Mouse (Mus musculus) adrenal gland (tissue): Measurements from ENCODE around the gene Il16.

Experiments
- intact Hi-C: fragments of 180-260 bp; cut with DNase I; formaldehyde crosslinking; loops from one replicate; pipeline ENCODE4 v1.15.1; 2025
- long read RNA-seq, 2 experiments: library from polyadenylated mRNA; unstranded; transcript quantifications; one replicate each; pipeline ENCODE4 v2.0.0; 2020; ENCODE audit warnings: borderline replicate concordance in 1 of 2; ENCODE audit not compliant: insufficient replicate concordance in 1 of 2

Il16 gene
- long read RNA-seq, experiment 1, partial matches to known transcripts = 0 of 2 reads
- long read RNA-seq, experiment 1, other reads (novel, unspliced or antisense) = 0 of 2 reads
- long read RNA-seq, experiment 2, transcript Il16-203 (7 exons, 3,183 nt) = major isoform, 5 of 7 reads
- long read RNA-seq, experiment 2, partial matches to known transcripts = 1 of 7 reads
- long read RNA-seq, experiment 2, other reads (novel, unspliced or antisense) = 1 of 7 reads

DNA sequence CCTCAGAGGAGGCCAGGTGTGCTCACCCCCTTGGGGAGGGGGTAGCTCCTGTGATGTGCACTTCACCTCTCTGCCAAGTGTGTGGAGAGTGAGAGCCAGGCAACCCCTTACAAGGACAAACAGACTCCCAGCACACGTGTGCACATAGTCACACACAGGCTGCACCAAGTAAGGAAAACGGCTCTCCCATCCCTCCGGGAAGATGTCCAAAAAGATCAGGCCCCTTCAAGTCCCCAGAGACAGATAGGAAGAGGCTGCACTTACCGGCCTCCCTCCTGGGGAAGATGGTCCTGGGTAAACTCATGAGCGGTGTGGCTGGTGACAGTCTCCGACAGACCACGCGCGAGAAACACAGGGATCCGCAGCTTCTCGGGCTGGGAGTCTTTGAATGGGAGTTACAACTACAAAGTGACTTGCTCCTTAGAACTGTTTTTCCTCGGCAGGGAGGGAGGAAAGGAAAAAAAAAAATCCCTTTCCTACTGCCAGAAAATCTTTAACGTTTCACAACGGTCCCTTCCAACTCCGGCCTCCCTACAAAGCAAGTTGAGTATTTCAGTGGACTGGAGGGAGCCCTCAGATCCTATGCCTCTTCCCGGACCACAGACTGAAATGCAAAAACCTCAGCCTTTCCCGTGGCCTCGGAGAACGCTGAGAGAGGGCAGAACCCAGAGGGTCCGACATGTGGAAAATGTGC, at the start of gene Il16:
TSS of gene Il16 (minus strand) at position 314 of the 694 bp plus-strand sequence.
- intact Hi-C loops = no loop called here

DNA sequence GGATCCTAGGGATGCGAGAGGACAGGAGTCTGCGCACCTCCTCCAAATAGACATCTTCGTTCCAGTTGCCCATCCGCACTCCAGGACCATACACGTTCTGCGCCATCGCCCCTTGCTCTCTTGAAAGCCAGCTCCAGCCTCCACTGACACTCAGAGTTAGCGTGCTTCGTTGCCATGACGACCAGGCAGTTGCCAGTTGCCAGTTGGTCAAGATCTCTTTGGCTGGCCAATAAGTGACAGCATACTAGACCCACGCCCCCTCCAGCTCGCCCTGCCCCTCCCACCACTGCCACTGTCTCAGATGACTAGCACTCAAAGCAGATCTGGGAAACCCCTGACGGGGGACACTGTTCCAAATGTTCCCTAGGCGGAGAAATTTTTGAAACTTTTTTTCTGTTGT, 49.2 kb upstream of the Il16 start, which contains the start of gene Cfap161:
TSS of gene Cfap161 (minus strand) at position 176 of the 400 bp plus-strand sequence.
- intact Hi-C loops = no loop called here

DNA sequence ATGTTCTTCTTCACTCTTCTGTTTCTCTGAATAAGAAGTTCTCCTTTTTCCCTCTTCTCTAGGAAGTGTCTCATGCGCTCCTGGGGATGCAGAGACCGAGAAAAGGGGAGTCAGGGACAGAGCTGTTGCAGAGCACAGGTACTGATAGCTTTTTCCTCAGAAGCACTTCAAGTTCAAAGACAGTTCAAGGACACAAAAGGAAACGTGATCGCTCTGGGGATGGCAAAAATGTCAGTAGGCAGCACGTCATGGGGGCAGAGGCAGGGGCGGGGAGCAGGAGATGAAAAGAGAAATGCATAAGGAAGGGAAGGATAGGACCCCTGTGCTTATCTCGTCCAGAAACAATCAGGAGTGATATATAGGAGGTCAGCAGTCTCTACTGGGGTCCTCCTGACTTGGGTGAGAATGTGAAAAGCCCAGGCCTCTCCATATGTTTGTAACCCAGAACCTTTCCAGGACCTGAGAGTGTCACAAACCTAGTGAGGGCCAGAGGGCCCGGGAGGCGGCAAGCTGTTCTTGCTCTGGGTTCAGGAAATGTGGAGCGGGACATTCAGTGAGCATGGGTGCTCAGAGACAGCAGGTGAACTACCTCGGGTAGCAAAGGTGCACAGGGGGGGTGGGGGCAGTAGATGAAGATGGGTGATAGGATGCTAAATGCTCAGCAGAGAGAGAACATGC, 48.6 kb upstream of the Il16 start:
- intact Hi-C loops = no loop called here

DNA sequence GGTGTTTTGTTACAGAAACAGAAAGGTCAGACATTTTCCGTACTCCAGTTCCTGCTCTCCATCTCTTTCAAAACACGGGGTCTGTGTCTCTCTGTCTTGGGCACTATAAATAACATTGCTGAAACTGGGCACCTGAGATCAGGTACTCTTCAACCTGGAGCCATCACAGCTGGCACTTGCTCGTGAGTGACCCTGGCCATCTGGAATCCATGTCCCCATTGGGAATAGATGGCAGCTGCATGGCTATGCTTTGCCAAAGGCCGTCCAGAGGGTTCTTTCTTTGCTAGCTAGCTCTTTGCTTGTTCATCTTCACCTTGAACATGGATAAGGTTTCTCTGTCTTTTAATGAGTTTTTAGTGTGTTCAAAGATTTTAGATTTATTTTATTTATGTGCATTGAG, 35.4 kb upstream of the Il16 start:
- intact Hi-C loops = no loop called here

DNA sequence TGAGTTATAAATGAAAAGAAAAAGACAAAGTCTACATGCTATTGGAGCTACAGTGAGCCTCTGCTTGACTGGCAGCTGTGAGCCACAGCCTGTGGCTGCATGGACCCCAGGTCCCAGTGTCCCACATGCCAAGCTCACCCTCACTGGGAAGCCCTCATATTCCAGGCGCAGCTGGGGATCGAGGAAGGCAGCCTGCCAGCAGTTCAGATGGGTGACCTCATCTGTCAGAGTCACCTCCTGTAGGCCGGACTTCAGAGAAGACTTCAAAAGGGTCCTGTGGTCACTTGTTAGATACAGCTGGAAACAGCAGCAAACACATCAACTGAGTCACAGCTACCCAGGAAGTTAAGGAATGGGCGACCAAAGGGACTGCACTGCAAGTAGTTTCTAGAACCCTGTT, 34.5 kb upstream of the Il16 start:
- intact Hi-C loops = no loop called here

DNA sequence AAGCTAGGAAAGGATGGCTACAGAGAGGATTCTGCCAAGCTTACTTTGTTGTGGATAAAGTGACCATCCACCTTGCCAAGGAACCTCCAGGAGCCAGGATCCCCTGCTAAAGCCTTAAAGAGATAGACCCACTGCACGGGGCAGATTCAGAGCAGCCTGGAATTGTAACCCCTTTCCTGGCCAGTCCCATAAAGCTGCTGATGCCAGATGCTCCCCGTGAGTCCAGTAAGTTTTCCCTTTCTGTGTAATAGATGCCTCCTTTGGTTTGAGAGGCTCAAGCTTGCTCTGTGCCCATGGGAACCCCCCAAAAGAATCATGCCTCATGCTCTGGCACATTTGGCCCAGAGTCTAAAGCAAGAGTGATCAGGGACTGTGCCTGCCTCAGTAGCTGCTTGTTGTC, 33.5 kb upstream of the Il16 start:
- intact Hi-C loops = loop anchor here (10.0 kb wide), 1 partner anchor 104 kb away; no protein-coding TSS in a partner anchor

DNA sequence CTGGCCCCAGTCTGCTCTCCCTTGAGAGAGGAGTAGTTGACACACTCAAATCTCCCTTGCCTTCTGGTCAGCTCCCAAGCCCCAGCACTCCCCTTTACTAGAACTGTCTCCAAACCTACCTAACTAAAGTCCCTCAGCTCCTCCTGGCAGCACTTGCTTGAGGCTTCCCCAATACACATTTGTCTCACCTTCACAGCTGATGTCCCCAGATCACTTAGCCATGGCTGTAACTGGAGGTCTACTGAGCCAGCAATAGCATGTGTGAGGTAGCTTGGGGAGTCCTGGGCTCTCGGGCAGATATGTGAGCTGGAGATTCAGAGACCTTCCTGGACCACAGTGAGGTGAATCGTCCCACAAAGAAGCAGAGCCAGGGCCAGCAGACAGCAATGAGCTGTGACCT, 33.0 kb upstream of the Il16 start:
- intact Hi-C loops = loop anchor here (10.0 kb wide), 1 partner anchor 104 kb away; no protein-coding TSS in a partner anchor

DNA sequence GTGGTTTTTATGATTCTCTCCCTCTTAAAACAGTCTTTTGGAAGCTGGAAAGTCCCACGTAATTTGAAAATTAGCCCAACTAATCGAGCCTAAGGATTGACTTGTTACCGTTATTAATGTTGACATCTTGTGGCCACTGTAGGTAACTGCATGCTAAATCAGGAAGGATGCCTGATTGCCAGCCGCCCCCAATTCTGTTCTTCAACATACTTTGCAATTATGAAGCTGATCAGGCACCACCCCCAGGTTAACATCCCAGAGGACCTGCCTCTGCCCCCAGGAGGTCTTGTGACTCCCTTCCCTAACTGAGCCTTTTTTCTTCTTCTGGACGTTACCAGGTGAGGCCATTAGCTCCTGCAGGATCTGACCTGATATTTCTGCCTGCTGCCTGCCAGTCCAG, 29.2 kb upstream of the Il16 start:
- intact Hi-C loops = loop anchor here (2.0 to 10.0 kb wide), 2 partner anchors 78 to 100 kb away; no protein-coding TSS in a partner anchor

DNA sequence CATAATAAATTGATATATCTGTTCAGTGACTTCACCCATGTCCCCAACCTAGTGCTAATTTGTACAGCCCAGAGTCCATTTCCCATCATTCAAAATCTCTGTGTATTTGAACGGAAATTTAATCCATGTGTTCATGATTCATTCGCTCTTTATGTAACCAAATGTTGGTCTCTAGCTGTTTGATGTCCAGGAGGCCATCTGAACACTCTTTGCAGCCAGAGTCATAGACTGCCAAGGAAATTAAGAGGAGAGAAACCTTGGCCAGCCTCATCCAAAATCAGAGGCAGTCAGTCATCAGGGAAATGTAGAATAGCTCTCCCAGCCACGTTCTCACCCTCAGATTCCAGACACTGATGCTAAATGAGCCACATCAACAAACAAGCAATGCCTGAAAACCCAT, 18.1 kb upstream of the Il16 start:
- intact Hi-C loops = no loop called here

DNA sequence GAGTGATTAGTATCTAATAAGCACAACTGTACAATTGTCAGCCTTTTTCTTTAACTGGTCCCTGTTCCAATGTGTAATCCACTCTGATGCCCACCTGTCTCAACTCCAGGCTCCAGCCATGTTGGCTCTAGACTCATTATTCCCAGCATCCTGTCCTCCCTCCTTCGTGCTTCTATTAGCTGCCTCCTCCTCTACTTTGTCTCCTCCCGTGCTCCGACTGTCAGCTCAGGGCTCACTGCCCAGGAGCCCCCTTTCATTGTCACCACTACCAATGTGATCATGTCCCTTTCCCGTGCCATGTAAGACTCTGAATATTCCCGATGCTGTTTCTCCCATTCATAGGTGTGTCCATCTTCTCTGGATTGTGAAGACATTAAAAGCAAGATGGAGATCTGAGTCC, 16.8 kb upstream of the Il16 start:
- intact Hi-C loops = no loop called here

DNA sequence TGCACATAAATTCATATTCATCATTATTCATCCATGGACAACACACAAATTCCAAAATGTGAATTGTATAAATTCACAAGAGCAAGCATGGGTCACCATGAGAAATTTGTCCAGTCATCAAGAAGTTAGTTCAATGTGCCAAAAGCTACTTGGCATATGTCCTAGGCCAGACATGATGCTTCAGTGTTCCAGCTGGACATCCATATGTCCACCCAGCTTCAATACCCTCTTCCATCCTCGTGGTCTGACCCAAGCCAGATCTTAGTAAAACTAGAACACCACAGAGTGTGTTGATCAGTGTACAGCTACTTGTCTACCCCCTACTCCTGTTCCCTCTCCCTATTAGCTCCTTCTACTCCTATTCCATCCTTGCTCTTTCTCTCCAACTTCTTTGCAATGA, 5.5 kb upstream of the Il16 start:
- intact Hi-C loops = no loop called here

DNA sequence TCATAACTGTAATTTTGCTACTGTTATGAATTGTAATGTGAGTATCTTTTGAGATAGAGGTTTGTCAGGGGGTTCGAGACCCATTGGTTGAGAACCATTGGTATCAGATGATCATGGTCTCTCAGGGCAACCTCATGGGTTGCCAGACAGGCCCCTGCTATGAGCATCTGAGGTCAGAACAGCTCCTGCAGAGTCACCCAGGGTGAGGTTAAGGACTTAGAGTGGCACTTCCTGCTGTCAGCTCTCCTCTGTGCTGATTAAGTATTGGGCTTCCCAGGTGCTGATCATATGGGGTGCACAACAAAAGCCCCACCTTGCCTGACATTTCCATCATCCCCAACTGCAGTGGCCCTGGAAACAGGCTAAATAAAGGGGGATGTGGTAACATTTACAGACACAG, 2.9 kb upstream of the Il16 start:
- intact Hi-C loops = no loop called here

DNA sequence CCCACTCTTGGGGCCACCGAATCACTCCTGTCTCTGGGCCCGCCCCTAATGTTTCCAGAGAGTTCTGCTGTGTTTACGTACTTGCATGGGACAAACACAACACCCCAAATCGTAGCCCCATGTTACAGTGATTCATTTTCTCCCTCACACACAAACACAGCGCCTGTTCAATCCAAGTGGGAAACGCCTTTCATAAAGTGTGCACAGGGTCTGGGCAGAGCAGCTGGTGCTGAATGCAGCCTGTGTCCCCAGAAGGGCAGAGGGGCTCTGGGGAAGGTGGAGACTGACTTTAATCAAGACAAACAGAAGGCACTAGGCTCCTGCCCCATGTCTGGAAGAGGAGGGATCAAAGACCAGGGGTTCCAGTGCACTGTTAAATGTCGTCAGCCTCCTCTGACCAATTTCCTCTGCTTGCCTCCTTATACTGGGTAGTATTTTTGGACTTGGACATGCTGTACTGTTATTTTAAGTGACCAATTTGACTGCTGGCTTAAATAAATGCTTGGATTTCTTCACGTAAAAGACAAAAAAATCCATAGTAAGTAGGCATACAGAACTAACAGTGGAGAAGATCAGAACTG, 671 bp upstream of the Il16 start:
- intact Hi-C loops = no loop called here

DNA sequence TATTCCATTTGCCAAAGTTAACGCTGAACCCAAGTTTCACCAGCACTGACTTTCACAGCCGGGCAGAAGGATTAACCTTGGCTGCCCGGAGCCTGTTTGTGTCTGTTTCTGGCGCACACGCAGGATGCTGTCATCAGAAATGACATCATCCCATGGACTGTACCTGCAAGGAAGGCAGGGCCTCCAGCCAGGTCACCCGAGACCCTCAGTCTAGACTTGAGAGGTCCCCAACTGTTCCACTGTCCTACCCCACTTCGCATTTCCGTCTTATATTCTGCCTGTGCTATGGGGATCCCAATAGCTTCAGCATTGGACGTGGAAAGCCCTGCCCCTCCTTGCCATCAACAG, 487 bp downstream of the Il16 start:
- intact Hi-C loops = no loop called here

DNA sequence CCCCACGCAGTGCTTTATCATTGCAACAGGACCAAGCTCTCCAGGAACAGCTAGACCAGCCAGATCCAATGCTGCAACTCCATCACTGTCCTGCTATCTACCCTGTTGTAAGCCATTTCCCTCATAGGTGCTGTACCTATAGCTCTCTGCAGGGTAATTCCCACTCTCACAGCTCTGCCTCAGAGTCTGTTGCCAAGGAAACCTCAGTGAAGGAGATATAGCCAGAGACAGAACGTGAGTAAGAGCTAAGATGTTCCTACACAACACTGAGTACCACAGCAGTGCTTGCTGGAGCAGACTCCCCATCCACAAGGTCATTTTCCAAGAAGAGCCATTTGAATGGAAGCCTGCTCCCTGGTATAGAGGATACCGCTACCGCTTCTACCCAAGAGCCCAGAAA, 1.3 kb downstream of the Il16 start:
- intact Hi-C loops = no loop called here

DNA sequence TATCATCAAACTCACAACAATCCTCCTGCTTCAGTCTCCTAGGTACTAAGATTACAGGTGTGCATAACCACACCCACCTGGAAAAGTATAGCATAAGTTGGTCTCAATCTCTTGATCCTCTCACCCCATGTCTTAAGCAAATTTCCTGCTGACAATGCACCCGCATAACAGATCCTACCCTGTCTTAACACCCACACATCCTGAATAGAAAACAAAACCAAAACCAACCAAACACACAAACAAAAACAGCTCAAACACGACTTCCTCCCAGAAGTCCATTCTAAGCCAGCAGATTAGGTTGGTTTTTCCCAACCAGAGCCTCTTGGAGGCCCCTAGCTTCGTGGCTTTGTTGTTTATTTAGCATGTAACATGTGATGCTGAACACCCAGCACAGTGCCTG, 2.8 kb downstream of the Il16 start:
- intact Hi-C loops = no loop called here

DNA sequence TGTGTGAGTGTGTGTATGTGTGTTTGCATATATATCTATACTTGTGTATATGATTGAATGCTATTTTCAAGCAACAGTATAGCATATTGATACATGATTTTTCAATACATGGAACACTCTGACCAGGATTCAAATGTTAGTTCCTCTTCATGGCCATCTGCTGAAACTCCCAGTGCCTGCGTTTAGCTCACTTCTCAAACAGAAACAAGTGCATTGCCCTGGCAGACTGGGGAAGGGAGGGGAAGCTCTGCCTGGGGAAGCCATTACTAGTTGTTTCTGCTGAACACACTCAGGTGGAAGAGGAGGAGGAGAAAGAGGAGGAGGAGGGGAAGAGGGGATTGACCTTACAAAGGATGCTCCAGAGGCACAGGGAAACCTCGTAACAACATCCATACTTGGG, 3.5 kb downstream of the Il16 start:
- intact Hi-C loops = no loop called here

DNA sequence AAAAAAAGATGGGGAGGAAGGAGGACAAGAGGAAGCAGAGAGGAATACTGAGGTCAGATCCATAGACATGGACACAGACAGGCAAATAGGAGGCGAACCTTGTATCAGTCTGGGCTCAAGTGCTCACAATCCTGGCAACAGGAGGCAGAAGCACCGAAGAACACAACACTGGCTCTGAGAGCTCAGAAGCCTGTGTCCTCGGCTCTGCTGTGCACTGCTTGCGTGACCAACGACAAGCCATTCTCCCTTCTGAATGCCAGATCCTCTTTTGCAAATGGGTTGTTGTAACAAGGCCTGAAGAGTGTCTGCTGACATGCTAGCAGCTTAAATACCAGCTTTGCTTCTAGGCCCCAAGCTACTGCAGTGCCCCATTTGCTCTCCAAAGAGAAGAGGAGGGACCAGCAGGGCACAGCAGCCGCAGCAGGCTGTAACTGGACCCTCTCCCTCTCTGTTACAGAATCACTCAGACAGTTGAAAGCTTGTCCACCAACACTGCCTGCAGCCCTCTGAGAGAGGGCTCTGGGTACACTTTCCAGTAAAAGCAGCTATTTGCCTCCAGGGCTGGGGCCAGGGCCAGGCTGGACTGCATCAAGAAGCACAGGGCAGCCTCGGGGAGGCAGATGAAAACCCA, 5.7 kb downstream of the Il16 start:
- intact Hi-C loops = no loop called here

DNA sequence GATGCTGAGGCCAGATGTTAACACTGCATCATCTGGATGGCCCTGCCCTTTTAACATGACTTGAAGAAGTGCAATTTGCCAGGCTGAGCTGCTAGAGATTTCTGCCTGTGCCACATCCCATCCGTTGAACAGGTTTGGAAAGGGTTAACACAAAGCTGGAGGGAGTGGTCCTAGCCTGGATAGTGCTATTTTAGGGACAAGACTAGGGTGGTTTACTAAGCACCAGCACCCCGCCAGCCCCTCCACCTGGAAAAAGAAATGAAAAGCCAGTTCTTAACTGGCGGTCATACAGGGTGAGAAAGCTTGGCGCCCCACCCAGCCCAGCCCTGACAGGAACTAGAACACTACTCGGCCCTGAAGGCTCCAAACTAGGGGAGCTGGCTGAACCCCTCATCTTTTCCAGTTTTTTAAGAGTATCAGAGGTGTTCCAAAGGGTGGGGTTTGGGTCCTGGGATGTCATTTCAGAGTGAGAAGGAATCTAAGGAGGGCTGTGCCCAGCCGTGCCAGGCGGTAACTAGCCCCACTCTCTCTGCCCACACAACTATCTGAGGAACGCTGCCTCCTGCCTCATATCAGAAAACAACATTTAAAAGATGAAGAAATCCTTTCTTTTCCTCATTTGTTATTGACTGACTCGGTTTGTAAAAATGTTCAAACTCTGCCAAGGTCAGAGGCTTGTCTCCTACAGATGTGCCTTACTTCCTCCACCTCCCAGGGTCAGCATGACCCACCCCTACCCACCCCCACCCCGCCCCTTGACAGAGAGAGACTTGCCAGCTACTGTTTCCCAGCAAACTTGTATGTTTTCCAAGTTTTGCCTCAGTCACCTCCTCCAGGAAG, 6.7 kb downstream of the Il16 start:
- intact Hi-C loops = no loop called here

DNA sequence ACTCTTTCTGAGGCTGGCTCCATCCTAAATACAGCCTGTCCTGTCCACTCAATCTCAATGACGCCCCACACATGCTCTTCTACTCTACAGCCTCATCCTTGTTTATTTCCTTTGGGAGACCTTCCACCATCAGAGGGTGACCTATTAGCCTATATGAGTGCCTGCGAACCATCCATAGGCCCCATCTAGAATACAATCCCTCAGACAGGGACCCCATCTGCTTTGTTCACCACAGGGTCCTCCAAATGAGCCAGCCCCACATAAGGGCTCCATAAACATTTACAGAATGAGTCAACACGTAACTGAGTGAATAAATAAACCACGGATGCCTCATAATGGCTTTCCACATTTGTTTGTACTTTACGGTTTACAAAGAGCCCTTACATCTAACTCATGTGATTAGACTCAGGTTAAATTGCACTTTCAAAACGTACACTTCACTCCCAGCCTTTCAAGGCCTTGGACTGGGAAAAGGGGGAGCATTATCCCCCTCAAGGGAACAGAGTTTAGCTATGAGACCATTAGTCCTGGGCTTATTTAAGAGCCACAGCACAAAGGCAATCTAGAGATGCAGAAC, 7.5 kb downstream of the Il16 start:
- intact Hi-C loops = no loop called here
